Mouse (Mus musculus): ENCODE measurements around the gene Dnah7b.
"Not testable (repeated sequence)": the region's sequence is repeated elsewhere in the genome, so short reads cannot be mapped to it uniquely, and the experiment has no call there.

Gene Dnah7b

GRCm38 (mm10) chr1:46294451-46294850 is 228.3 kb downstream of the Dnah7b start:
- DNase-seq (ENCODE audit: low spot score in 2 of 2) = not testable (repeated sequence)

GRCm38 (mm10) chr1:46325942-46326341 is 259.8 kb downstream of the Dnah7b start:
- not testable (repeated sequence) for DNase-seq (ENCODE audit: low spot score in 2 of 2)

GRCm38 (mm10) chr1:46345301-46345700 is 279.2 kb downstream of the Dnah7b start:
- not testable (repeated sequence) for DNase-seq (ENCODE audit: low spot score in 2 of 2)

GRCm38 (mm10) chr1:46380641-46381040 is 314.5 kb downstream of the Dnah7b start:
- not testable (repeated sequence) for DNase-seq (ENCODE audit: low spot score in 2 of 2)

GRCm38 (mm10) chr1:46394681-46395297 is 328.7 kb downstream of the Dnah7b start:
- not testable (repeated sequence) for DNase-seq (ENCODE audit: low spot score in 2 of 2)

- DNase-seq (ENCODE audit: low spot score in 2 of 2) = no peak
Observed at GRCm38 (mm10) chr1:46408324-46409115, 342.4 kb downstream of the Dnah7b start.

GRCm38 (mm10) chr1:46414798-46415197 is 348.7 kb downstream of the Dnah7b start:
- not testable (repeated sequence) for DNase-seq (ENCODE audit: low spot score in 2 of 2)

GRCm38 (mm10) chr1:46416946-46417345 is 350.8 kb downstream of the Dnah7b start:
- DNase-seq (ENCODE audit: low spot score in 2 of 2) = not testable (repeated sequence)

GRCm38 (mm10) chr1:46418966-46419365 is 352.9 kb downstream of the Dnah7b start:
- DNase-seq (ENCODE audit: low spot score in 2 of 2) = not testable (repeated sequence)

Data from spleen, postnatal 10 days (tissue).